Mouse (Mus musculus): Measurements from ENCODE around the gene Krt7. TPM values are rescaled to one million over a fixed set of nuclear protein-coding genes. Genes with fewer than 3 reads are reported as not detected.

The Krt7 gene
- polyA plus RNA-seq, 1 experiment = 50.9 TPM

- no peaks in the 10 kb centered on the region for H3K27me3 ChIP-seq (replicated peaks; ENCODE audit: control insufficient read depth, insufficient read depth, low read length)
- peaks cover 8% of the 10 kb centered on the region; the same call in 1 of the 2 replicates for H3K4me1 ChIP-seq (ENCODE audit: control insufficient read depth, insufficient read depth, low read length)
- 79% methylated on average over 2 of the region's 2 CpGs for WGBS
- no peaks in the 10 kb centered on the region for H3K36me3 ChIP-seq (ENCODE audit: control insufficient read depth, insufficient read depth, low read length)
- H3K4me3 ChIP-seq (ENCODE audit: insufficient read depth, low read depth, low read length) = no peak overlapping the region
- no peak for DNase-seq
- no peak overlapping the region for H3K27ac ChIP-seq (ENCODE audit: insufficient read depth, low read depth, low read length)
- TF ChIP-seq CTCF (conservative IDR thresholded peaks at IDR 0.05; ENCODE audit: insufficient read depth, insufficient read length, low read depth, low read length) (no peak), POLR2A (IDR thresholded peaks at IDR 0.05; ENCODE audit: low read depth, low read length) (no peak)
Measured at GRCm38 (mm10) chr15:101366926-101367325, 43.9 kb upstream of the Krt7 start.

- 82% methylated on average over 8 of the region's 8 CpGs for WGBS
- Histone ChIP-seq H3K4me3 (ENCODE audit: insufficient read depth, low read depth, low read length) (no peak overlapping the region), H3K4me1 (ENCODE audit: control insufficient read depth, insufficient read depth, low read length) (peaks cover 13% of the 10 kb centered on the region), H3K27me3 (replicated peaks; ENCODE audit: control insufficient read depth, insufficient read depth, low read length) (no peaks in the 10 kb centered on the region), H3K36me3 (ENCODE audit: control insufficient read depth, insufficient read depth, low read length) (no peaks in the 10 kb centered on the region), H3K27ac (ENCODE audit: insufficient read depth, low read depth, low read length) (no peak overlapping the region)
- no peak for DNase-seq
- no peak for TF ChIP-seq POLR2A (IDR thresholded peaks at IDR 0.05; ENCODE audit: low read depth, low read length)
- TF ChIP-seq CTCF (conservative IDR thresholded peaks at IDR 0.05; ENCODE audit: insufficient read depth, insufficient read length, low read depth, low read length) = no peak
Measured at GRCm38 (mm10) chr15:101367497-101367896, 43.3 kb upstream of the Krt7 start.

GRCm38 (mm10) chr15:101368015-101368414, 42.8 kb upstream of the Krt7 start:
- TF ChIP-seq POLR2A (IDR thresholded peaks at IDR 0.05; ENCODE audit: low read depth, low read length) = no peak
- no peak for TF ChIP-seq CTCF (conservative IDR thresholded peaks at IDR 0.05; ENCODE audit: insufficient read depth, insufficient read length, low read depth, low read length)
- DNase-seq = no peak
- peaks cover 14% of the 10 kb centered on the region for H3K4me1 ChIP-seq (ENCODE audit: control insufficient read depth, insufficient read depth, low read length)
- 78% methylated on average over 6 of the region's 6 CpGs for WGBS
- H3K27me3 ChIP-seq (replicated peaks; ENCODE audit: control insufficient read depth, insufficient read depth, low read length) = no peaks in the 10 kb centered on the region
- no peak overlapping the region for H3K27ac ChIP-seq (ENCODE audit: insufficient read depth, low read depth, low read length)
- H3K36me3 ChIP-seq (ENCODE audit: control insufficient read depth, insufficient read depth, low read length) = no peaks in the 10 kb centered on the region
- H3K4me3 ChIP-seq (ENCODE audit: insufficient read depth, low read depth, low read length) = no peak overlapping the region

GRCm38 (mm10) chr15:101368502-101369381, 42.1 kb upstream of the Krt7 start:
- 86% methylated on average over 11 of the region's 11 CpGs for WGBS
- Histone ChIP-seq H3K4me3 (ENCODE audit: insufficient read depth, low read depth, low read length) (no peak overlapping the region), H3K36me3 (ENCODE audit: control insufficient read depth, insufficient read depth, low read length) (no peaks in the 10 kb centered on the region), H3K4me1 (ENCODE audit: control insufficient read depth, insufficient read depth, low read length) (peaks cover 14% of the 10 kb centered on the region), H3K27me3 (replicated peaks; ENCODE audit: control insufficient read depth, insufficient read depth, low read length) (no peaks in the 10 kb centered on the region), H3K27ac (ENCODE audit: insufficient read depth, low read depth, low read length) (no peak overlapping the region)
- TF ChIP-seq POLR2A (IDR thresholded peaks at IDR 0.05; ENCODE audit: low read depth, low read length) = no peak
- TF ChIP-seq CTCF (conservative IDR thresholded peaks at IDR 0.05; ENCODE audit: insufficient read depth, insufficient read length, low read depth, low read length) = no peak
- no peak for DNase-seq

- H3K27ac ChIP-seq (ENCODE audit: insufficient read depth, low read depth, low read length) = peak overlapping the region; percentile 46
- 62% methylated on average over 12 of the region's 12 CpGs for WGBS
- no peak overlapping the region for H3K4me3 ChIP-seq (ENCODE audit: insufficient read depth, low read depth, low read length)
- H3K36me3 ChIP-seq (ENCODE audit: control insufficient read depth, insufficient read depth, low read length) = no peaks in the 10 kb centered on the region
- DNase-seq = peak; percentile 29
- H3K27me3 ChIP-seq (replicated peaks; ENCODE audit: control insufficient read depth, insufficient read depth, low read length) = no peaks in the 10 kb centered on the region
- H3K4me1 ChIP-seq (ENCODE audit: control insufficient read depth, insufficient read depth, low read length) = peaks cover 19% of the 10 kb centered on the region
- no peak for TF ChIP-seq POLR2A (IDR thresholded peaks at IDR 0.05; ENCODE audit: low read depth, low read length)
- no peak for TF ChIP-seq CTCF (conservative IDR thresholded peaks at IDR 0.05; ENCODE audit: insufficient read depth, insufficient read length, low read depth, low read length)
Measured at GRCm38 (mm10) chr15:101369382-101370100, 41.3 kb upstream of the Krt7 start.

GRCm38 (mm10) chr15:101370101-101370911, 40.5 kb upstream of the Krt7 start, which contains the start of gene Krt80:
Krt80 (minus strand) TSS chr15:101370162.
- Histone ChIP-seq H3K36me3 (ENCODE audit: control insufficient read depth, insufficient read depth, low read length) (no peaks in the 10 kb centered on the region), H3K4me1 (ENCODE audit: control insufficient read depth, insufficient read depth, low read length) (peaks cover 20% of the 10 kb centered on the region), H3K27ac (ENCODE audit: insufficient read depth, low read depth, low read length) (peak within 1 kb of the TSS; percentile 58), H3K27me3 (replicated peaks; ENCODE audit: control insufficient read depth, insufficient read depth, low read length) (no peaks in the 10 kb centered on the region), H3K4me3 (ENCODE audit: insufficient read depth, low read depth, low read length) (no peak within 1 kb of the TSS)
- TF ChIP-seq POLR2A (IDR thresholded peaks at IDR 0.05; ENCODE audit: low read depth, low read length) = no peak
- no peak for TF ChIP-seq CTCF (conservative IDR thresholded peaks at IDR 0.05; ENCODE audit: insufficient read depth, insufficient read length, low read depth, low read length)
- WGBS = 65% methylated on average over 22 of the region's 22 CpGs
- peak; percentile 91 for DNase-seq
